Mouse (Mus musculus) testis, adult 2 months (tissue): ENCODE measurements at regions not wholly inside any gene's neighbourhood (a gene's known extent, or its start where the extent isn't known, plus 50 kb on each side); places are given as distances from the start of the nearest gene placed in this dataset.

ENCODE experiments used
- CTCF ChIP-seq: fragments of 200-500 bp; IDR thresholded peaks from 2 replicates; pipeline ENCODE4 v1.5.1; 2012; ENCODE audit warnings: low read depth, mild to moderate bottlenecking, inconsistent platforms, low read length, moderate library complexity; ENCODE audit not compliant: control insufficient read depth, insufficient read depth, insufficient replicate concordance
- POLR2A ChIP-seq: fragments of 200-500 bp; IDR thresholded peaks from 2 replicates; pipeline ENCODE4 v1.6.1; 2012; ENCODE audit warnings: low read depth, mild to moderate bottlenecking, inconsistent platforms, low read length, moderate library complexity; ENCODE audit not compliant: control insufficient read depth

GRCm38 (mm10) chr12:94910816-94911215, 781.2 kb upstream of the Flrt2 start:
- TF ChIP-seq CTCF (no peak), POLR2A (no peak)
